In genomic region chr1:45430520-45430919, GRCm38 (mm10) we compare ENCODE assay signal across 11 mouse cellular contexts.
DNase-seq lines count a peak whose midpoint lies in the region; ATAC-seq and TF ChIP-seq lines count a peak whose summit lies in the region.
"Had no signal": no experiment of that assay in that cellular context is flagged by ENCODE, and none has a peak within 500 bp of the region (broad histone marks: within the 10 kb centered on the region; RNA-seq: fewer than 3 reads in every experiment).

No protein-coding gene starts in this region.

- H3K4me2 ChIP-seq in intestine, embryonic 16.5 days (ENCODE audit: low read depth, low read length), result no peak overlapping the region
- H3K4me2 ChIP-seq: embryonic facial prominence, embryonic 12.5 days; heart, embryonic 15.5 days; limb, embryonic 13.5 days had no signal

- H3K4me3 ChIP-seq in embryonic fibroblast, embryonic 13.5 days (ENCODE audit: insufficient read depth, low read length), result no peak overlapping the region
- no peak overlapping the region for H3K4me3 ChIP-seq in intestine, embryonic 16.5 days (ENCODE audit: low read length)
- H3K4me3 ChIP-seq: embryonic facial prominence, embryonic 12.5 days; heart, embryonic 15.5 days; limb, embryonic 13.5 days; myocyte had no signal

- TF ChIP-seq POLR2A in embryonic fibroblast, embryonic 13.5 days (IDR thresholded peaks at IDR 0.05; ENCODE audit: low read depth, low read length), result no peak

- 0 out of 2 replicates have a peak overlapping the region, but pooled peaks have one; percentile 40 for H3K27ac ChIP-seq in embryonic fibroblast, embryonic 13.5 days (ENCODE audit: insufficient read depth, low read length)
- H3K27ac ChIP-seq in intestine, embryonic 16.5 days (ENCODE audit: low read length), result no peak overlapping the region
- H3K27ac ChIP-seq: embryonic facial prominence, embryonic 12.5 days; heart, embryonic 15.5 days; limb, embryonic 13.5 days had no signal

- H3K9me3 ChIP-seq in intestine, embryonic 16.5 days (ENCODE audit: control insufficient read depth, low read length), result no peaks in the 10 kb centered on the region
- H3K9me3 ChIP-seq: heart, embryonic 15.5 days had no signal

- WGBS in intestine, embryonic 16.5 days, result 78% methylated on average over 4 of the region's 4 CpGs

- H3K9ac ChIP-seq in intestine, embryonic 16.5 days (ENCODE audit: low read depth, low read length), result no peak overlapping the region
- H3K9ac ChIP-seq: embryonic facial prominence, embryonic 12.5 days; heart, embryonic 15.5 days; limb, embryonic 13.5 days had no signal

- no peaks in the 10 kb centered on the region for H3K27me3 ChIP-seq in intestine, embryonic 16.5 days (replicated peaks; ENCODE audit: control insufficient read depth, insufficient read depth, low read length)
- H3K27me3 ChIP-seq: embryonic facial prominence, embryonic 12.5 days; heart, embryonic 15.5 days; limb, embryonic 13.5 days had no signal

- H3K36me3 ChIP-seq in intestine, embryonic 16.5 days (ENCODE audit: control insufficient read depth, insufficient read depth, low read length), result no peaks in the 10 kb centered on the region

- no peak for ATAC-seq in intestine, embryonic 16.5 days

- DNase-seq in retina, postnatal 1 day, result peak; percentile 9
- no peak for DNase-seq in retina, embryonic 14.5 days (ENCODE audit: low spot score)
- peak; percentile 59 for DNase-seq in kidney, postnatal 14 days
- no peak for DNase-seq in layer of hippocampus, postnatal 36 days
- DNase-seq in T-cell, adult 2 months (ENCODE audit: low spot score), result no peak

- no peak for TF ChIP-seq CTCF in embryonic fibroblast, embryonic 13.5 days (IDR thresholded peaks at IDR 0.05; ENCODE audit: borderline replicate concordance, insufficient read depth, low read length)

- H3K4me1 ChIP-seq in embryonic fibroblast, embryonic 13.5 days (ENCODE audit: control insufficient read depth, insufficient read depth, low read length), result no peaks in the 10 kb centered on the region; the same call in none of the 2 replicates
- H3K4me1 ChIP-seq in intestine, embryonic 16.5 days (ENCODE audit: control insufficient read depth, insufficient read depth, low read length), result no peaks in the 10 kb centered on the region
- H3K4me1 ChIP-seq: embryonic facial prominence, embryonic 12.5 days; heart, embryonic 15.5 days; limb, embryonic 13.5 days had no signal

Comparison
In these comparisons a context has a peak if more than half of its experiments do, and no peak if none do; other contexts are left out.
1. DNase-seq: peak in retina, postnatal 1 day (single experiment) and kidney, postnatal 14 days (single experiment); none in retina, embryonic 14.5 days (single experiment), layer of hippocampus, postnatal 36 days (0 of 2) and T-cell, adult 2 months (single experiment).